ENCODE assay signal across 8 mouse cellular contexts in the genomic region with DNA sequence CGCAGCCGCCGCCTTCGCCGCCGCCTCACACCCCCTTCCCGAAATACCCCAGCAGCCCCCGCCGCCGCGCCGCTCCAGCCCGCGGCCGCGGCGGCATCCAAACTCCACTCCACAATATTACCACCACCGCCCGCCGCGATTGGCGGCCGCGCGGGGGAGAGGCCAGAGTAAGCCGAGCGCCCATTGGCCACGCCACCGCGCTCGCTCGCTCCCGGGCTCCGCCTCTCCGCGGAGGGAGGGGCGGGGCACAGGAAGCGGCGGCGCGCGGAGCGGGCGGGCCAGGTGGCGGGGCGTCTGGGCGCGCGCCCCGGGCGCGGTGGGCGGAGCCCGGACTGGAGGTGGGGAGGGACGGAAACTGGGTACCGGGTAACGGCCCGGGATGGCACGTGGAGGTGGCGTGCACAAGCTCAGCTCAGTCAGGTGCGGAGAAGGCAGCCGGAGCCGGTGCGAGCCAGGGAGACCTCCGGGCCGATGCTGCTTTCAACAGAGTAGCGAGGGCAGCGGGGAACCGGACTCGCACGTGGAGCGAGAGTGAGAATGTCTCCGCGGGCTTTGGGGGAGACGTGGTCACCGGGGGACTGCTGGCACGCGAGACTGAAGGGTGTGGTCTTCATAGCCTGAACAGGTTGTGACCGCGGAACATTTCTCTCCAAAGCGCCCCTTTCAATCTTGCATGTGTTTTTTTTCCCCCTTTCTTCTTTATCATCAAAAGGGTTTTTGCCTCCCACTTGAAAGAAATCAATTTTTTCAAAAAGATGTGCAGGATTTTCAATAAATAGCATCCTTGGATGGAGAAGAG. TPM values are rescaled to one million over a fixed set of nuclear protein-coding genes. Genes with fewer than 3 reads are reported as not detected.
DNase-seq lines count a peak whose midpoint lies in the region; ATAC-seq and TF ChIP-seq lines count a peak whose summit lies in the region.

Ankrd28 (minus strand) TSS at position 81 of the 799 bp plus-strand sequence.

- under 1% methylated on average over 70 of the region's 81 CpGs for WGBS in cerebellum, adult 2 months
- WGBS in forebrain, postnatal 0 days: 3% methylated on average over 66 of the region's 81 CpGs
- WGBS in lung, embryonic 15.5 days: under 1% methylated on average over 75 of the region's 81 CpGs

- H3K4me1 ChIP-seq in MEL (ENCODE audit: control insufficient read depth in 1 of 2, insufficient read depth in 2 of 2, low read length in 2 of 2): peaks cover 8 to 15% of the 10 kb centered on the region in 2 experiments
- H3K4me1 ChIP-seq in cerebellum, adult 2 months (ENCODE audit: control insufficient read depth, insufficient read depth, low read length): no peaks in the 10 kb centered on the region
- peaks cover 8% of the 10 kb centered on the region for H3K4me1 ChIP-seq in forebrain, postnatal 0 days (ENCODE audit: insufficient read depth)
- H3K4me1 ChIP-seq in lung, embryonic 15.5 days: peaks cover 6% of the 10 kb centered on the region; the same call in 1 of the 2 replicates

- peak within 1 kb of the TSS; percentile 84 for H3K4me2 ChIP-seq in forebrain, postnatal 0 days (ENCODE audit: low read depth)
- peak within 1 kb of the TSS; percentile 74 for H3K4me2 ChIP-seq in lung, embryonic 15.5 days

- peak; percentile 98 for ATAC-seq in forebrain, postnatal 0 days
- ATAC-seq in lung, embryonic 15.5 days (ENCODE audit: borderline replicate concordance, extremely low read depth, low FRiP score, low TSS enrichment): peak; percentile 99

- peaks cover 0 to 22% of the 10 kb centered on the region in 2 experiments; a peak in 2 of 4 replicates for H3K36me3 ChIP-seq in MEL (ENCODE audit: control insufficient read depth in 1 of 2, insufficient read depth in 2 of 2, low read length in 2 of 2)
- H3K36me3 ChIP-seq in forebrain, postnatal 0 days (ENCODE audit: insufficient read depth): no peaks in the 10 kb centered on the region
- no peaks in the 10 kb centered on the region for H3K36me3 ChIP-seq in lung, embryonic 15.5 days

- TF ChIP-seq CTCF in MEL (IDR thresholded peaks at IDR 0.05 in 2 of 3, conservative IDR thresholded peaks at IDR 0.05 in 1 of 3; ENCODE audit: control insufficient read depth in 1 of 3, insufficient read depth in 1 of 3, low read depth in 2 of 3, low read length in 3 of 3, poor library complexity in 1 of 3, severe bottlenecking in 1 of 3): no peak
- no peak for TF ChIP-seq CTCF in cerebellum, adult 2 months (IDR thresholded peaks at IDR 0.05; ENCODE audit: borderline replicate concordance, insufficient read depth, low read depth, low read length)
- no peak for TF ChIP-seq CTCF in forebrain, postnatal 0 days (IDR thresholded peaks at IDR 0.05; ENCODE audit: low read depth)

- peak within 1 kb of the TSS; percentile 96 for H3K9ac ChIP-seq in MEL (ENCODE audit: control insufficient read depth, low read depth, low read length, poor library complexity, severe bottlenecking)
- H3K9ac ChIP-seq in forebrain, postnatal 0 days: peak within 1 kb of the TSS; percentile 90
- peak within 1 kb of the TSS; percentile 78 for H3K9ac ChIP-seq in lung, embryonic 15.5 days

- DNase-seq in MEL (ENCODE audit: low read depth, low spot score): peak; percentile 93
- DNase-seq in cerebellum, adult 2 months: peak; percentile 92 to 96
- peak; percentile 99 for DNase-seq in forebrain, postnatal 0 days
- DNase-seq in heart, postnatal 4 days: peak; percentile 96
- peak; percentile 82 to 88 for DNase-seq in layer of hippocampus, adult 8-10 months (ENCODE audit: low spot score in 2 of 2)
- peak; percentile 91 for DNase-seq in ovary, adult 18-20 months (ENCODE audit: low spot score)
- DNase-seq in thymus, postnatal 0 days (ENCODE audit: low spot score): peak; percentile 97

- no peak for TF ChIP-seq RAD21 in MEL (IDR thresholded peaks at IDR 0.05; ENCODE audit: low read depth, low read length)

- no peaks in the 10 kb centered on the region for H3K9me3 ChIP-seq in MEL (replicated peaks; ENCODE audit: insufficient read depth, low read length)
- no peaks in the 10 kb centered on the region for H3K9me3 ChIP-seq in forebrain, postnatal 0 days (ENCODE audit: low read length)
- H3K9me3 ChIP-seq in lung, embryonic 15.5 days: no peaks in the 10 kb centered on the region

- no peaks in the 10 kb centered on the region for H3K27me3 ChIP-seq in MEL (ENCODE audit: control insufficient read depth in 1 of 2, insufficient read depth in 2 of 2, low read length in 2 of 2)
- no peaks in the 10 kb centered on the region for H3K27me3 ChIP-seq in cerebellum, adult 2 months (ENCODE audit: control insufficient read depth, insufficient read depth, low read length)
- H3K27me3 ChIP-seq in forebrain, postnatal 0 days (ENCODE audit: insufficient read depth, low read length): no peaks in the 10 kb centered on the region
- no peaks in the 10 kb centered on the region for H3K27me3 ChIP-seq in lung, embryonic 15.5 days

- H3K79me2 ChIP-seq in MEL (ENCODE audit: control insufficient read depth, insufficient read depth, low read length, poor library complexity): peaks cover 25% of the 10 kb centered on the region

- peak; percentile 84 to 93 for TF ChIP-seq POLR2A in MEL (IDR thresholded peaks at IDR 0.05; ENCODE audit: control insufficient read depth in 1 of 2, insufficient read depth in 1 of 2, low read depth in 1 of 2, low read length in 2 of 2, poor library complexity in 1 of 2)
- TF ChIP-seq POLR2A in cerebellum, adult 2 months (IDR thresholded peaks at IDR 0.05; ENCODE audit: borderline replicate concordance, insufficient read depth, low read length): 0 out of 2 replicates have a peak, but pooled peaks have one; percentile 8

- peak within 1 kb of the TSS; percentile 71 to 88 for H3K4me3 ChIP-seq in MEL (ENCODE audit: control insufficient read depth in 1 of 2, insufficient read depth in 1 of 2, low read depth in 2 of 2, low read length in 2 of 2)
- peak within 1 kb of the TSS; percentile 89 for H3K4me3 ChIP-seq in cerebellum, adult 2 months (replicated peaks; ENCODE audit: insufficient read depth, low read depth, low read length)
- peak within 1 kb of the TSS; percentile 93 for H3K4me3 ChIP-seq in forebrain, postnatal 0 days (ENCODE audit: low read depth, low read length)
- peak within 1 kb of the TSS; percentile 91 for H3K4me3 ChIP-seq in lung, embryonic 15.5 days

- H3K27ac ChIP-seq in MEL (ENCODE audit: control insufficient read depth, low read depth, low read length): peak within 1 kb of the TSS; percentile 76
- peak within 1 kb of the TSS; percentile 63 for H3K27ac ChIP-seq in cerebellum, adult 2 months (ENCODE audit: insufficient read depth, low read length)
- H3K27ac ChIP-seq in forebrain, postnatal 0 days (ENCODE audit: low read depth, low read length): peak within 1 kb of the TSS; percentile 96
- peak within 1 kb of the TSS; percentile 97 for H3K27ac ChIP-seq in lung, embryonic 15.5 days

- 0 out of 4 replicates have a peak, but pooled peaks of 1 of the 2 experiments have one; percentile 18 for TF ChIP-seq EP300 in MEL (IDR thresholded peaks at IDR 0.05; ENCODE audit: low read depth in 1 of 2, low read length in 2 of 2)

TF ChIP-seq in MEL, 35 proteins besides CTCF, POLR2A, EP300 and RAD21 (continues in another document):
- TF ChIP-seq MYC (IDR thresholded peaks at IDR 0.05; ENCODE audit: low read depth, low read length) (peak; percentile 98), MXI1 (IDR thresholded peaks at IDR 0.05; ENCODE audit: low read depth, low read length) (peak; percentile 98), MEF2A (IDR thresholded peaks at IDR 0.05; ENCODE audit: extremely low read depth, insufficient replicate concordance, low read depth, low read length, poor library complexity, severe bottlenecking) (no peak), NELFE (IDR thresholded peaks at IDR 0.05; ENCODE audit: low read depth, low read length) (peak; percentile 79), BHLHE40 (IDR thresholded peaks at IDR 0.05; ENCODE audit: borderline replicate concordance, low read depth, low read length) (peak; percentile 87), NRF1 (IDR thresholded peaks at IDR 0.05; ENCODE audit: insufficient read depth, low read depth, low read length, poor library complexity, severe bottlenecking) (no peak), UBTF (IDR thresholded peaks at IDR 0.05; ENCODE audit: borderline replicate concordance, insufficient read depth, low read depth, low read length) (no peak), ZKSCAN1 (IDR thresholded peaks at IDR 0.05; ENCODE audit: low read depth, low read length) (no peak), TBP (IDR thresholded peaks at IDR 0.05; ENCODE audit: low read depth, low read length) (no peak), CHD1 (IDR thresholded peaks at IDR 0.05; ENCODE audit: low read depth, low read length) (no peak), CHD2 (IDR thresholded peaks at IDR 0.05; ENCODE audit: low read length) (no peak), GABPA (IDR thresholded peaks at IDR 0.05; ENCODE audit: low read depth, low read length) (no peak), GATA1 (IDR thresholded peaks at IDR 0.05; ENCODE audit: low read depth, low read length) (no peak), TCF12 (IDR thresholded peaks at IDR 0.05; ENCODE audit: low read depth, low read length) (no peak; the same call in 1 of the 2 replicates), ZMIZ1 (IDR thresholded peaks at IDR 0.05; ENCODE audit: low read depth, low read length) (peak; percentile 78; the same call in 1 of the 2 replicates), USF2 (IDR thresholded peaks at IDR 0.05; ENCODE audit: borderline replicate concordance in 1 of 2, insufficient read depth in 1 of 2, low read depth in 1 of 2, low read length in 2 of 2) (no peak), SIN3A (IDR thresholded peaks at IDR 0.05; ENCODE audit: low read length) (peak; percentile 93), ZNF384 (IDR thresholded peaks at IDR 0.05; ENCODE audit: low read depth, low read length) (no peak), POLR2AphosphoS5 (IDR thresholded peaks at IDR 0.05; ENCODE audit: borderline replicate concordance, low read depth, low read length) (no peak), HCFC1 (IDR thresholded peaks at IDR 0.05; ENCODE audit: low read depth, low read length) (peak; percentile 70), TAL1 (IDR thresholded peaks at IDR 0.05; ENCODE audit: low read length) (no peak), MAFK (IDR thresholded peaks at IDR 0.05; ENCODE audit: borderline replicate concordance, low read depth, low read length) (no peak)

RNA-seq across cellular contexts. Expression of gene Ankrd28, which starts in this region (rescaled TPM):
- total RNA-seq in MEL (2012; rRNA removed): 32.5 and 33.2 TPM in 2 replicates
- 10 to 100 TPM; 38.8 to 41.2 TPM for polyA plus RNA-seq in MEL (2012; ENCODE audit: insufficient read depth in 1 of 2, insufficient read length in 2 of 2, low read depth in 1 of 2, low replicate concordance in 2 of 2, missing spikeins in 1 of 2)
- polyA plus RNA-seq in cerebellum, adult 2 months (2012; rRNA removed): 32.2 and 34.0 TPM in 2 replicates
- total RNA-seq in forebrain, postnatal 0 days (2014; rRNA removed): 27.5 and 29.1 TPM in 2 replicates
- polyA plus RNA-seq in forebrain, postnatal 0 days (2015; fragmentation: Nextera tagmentation; extraction: Ambion mirVana): 5.6 and 6.9 TPM in 2 replicates
- total RNA-seq in heart, postnatal 4 days (2021): 10 to 100 TPM; 48.8 to 52.3 TPM
- 10 to 100 TPM; 54.0 to 65.1 (median 59.0) TPM for total RNA-seq in layer of hippocampus, adult 8-10 months (2022)
- 7.6 and 7.9 TPM in 2 replicates for polyA plus RNA-seq in lung, embryonic 15.5 days (2015; fragmentation: Nextera tagmentation; extraction: Ambion mirVana)
- 9.2 and 11.1 TPM in 2 replicates for polyA plus RNA-seq in thymus, postnatal 0 days (2015; fragmentation: Nextera tagmentation; extraction: Ambion mirVana)

Comparison
In these comparisons a context has a peak if more than half of its experiments do, and no peak if none do; other contexts are left out.
1. Peak in every context shown above with its lines: DNase-seq, ATAC-seq, H3K4me3 ChIP-seq and H3K27ac ChIP-seq.